Mouse (Mus musculus) heart, postnatal 4 days (tissue): ENCODE data around the gene Riiad1. TPM values are rescaled to one million over a fixed set of nuclear protein-coding genes. Genes with fewer than 3 reads are reported as not detected.

Source experiments
- DNase-seq: peaks from one replicate; pipeline ENCODE4 v3.0.0; 2021
- total RNA-seq, 2 experiments: library from RNA; stranded (reverse); gene quantifications; 2 replicates each; pipeline ENCODE4 v1.2.3; 2021

The Riiad1 gene
- 1 to 10 TPM; 1.3 to 2.5 TPM for total RNA-seq

GRCm38 (mm10) chr3:94480291-94480884 lies at the start of gene Riiad1:
Gene Riiad1 (minus strand): TSS chr3:94480341.
- no peak for DNase-seq

- DNase-seq: no peak
These were observed 46.6 kb upstream of the Riiad1 start for GRCm38 (mm10) chr3:94526731-94527130.

- DNase-seq: no peak
These were observed 26.5 kb upstream of the Riiad1 start for GRCm38 (mm10) chr3:94506664-94507063.

GRCm38 (mm10) chr3:94502243-94502642 lies 22.1 kb upstream of the Riiad1 start:
- DNase-seq: peak; percentile 26

- no peak for DNase-seq
These were observed 17.0 kb upstream of the Riiad1 start for GRCm38 (mm10) chr3:94497162-94497561.

GRCm38 (mm10) chr3:94487581-94487980 lies 7.4 kb upstream of the Riiad1 start:
- DNase-seq: no peak

- DNase-seq: no peak
These were observed 5.8 kb upstream of the Riiad1 start for GRCm38 (mm10) chr3:94485922-94486321.

- DNase-seq: peak; percentile 39
These were observed 3.8 kb upstream of the Riiad1 start for GRCm38 (mm10) chr3:94483790-94484439.

- no peak for DNase-seq
These were observed 2.7 kb upstream of the Riiad1 start for GRCm38 (mm10) chr3:94482764-94483385.

- DNase-seq: no peak
These were observed 1.3 kb upstream of the Riiad1 start for GRCm38 (mm10) chr3:94481429-94481828.

- DNase-seq: peak; percentile 36
These were observed 577 bp downstream of the Riiad1 start for GRCm38 (mm10) chr3:94479564-94479963.

- no peak for DNase-seq
These were observed 1.5 kb downstream of the Riiad1 start for GRCm38 (mm10) chr3:94478591-94479169.

- DNase-seq: peak; percentile 27
These were observed 2.1 kb downstream of the Riiad1 start, which contains the start of gene Celf3 for GRCm38 (mm10) chr3:94477981-94478422. Gene Celf3 (plus strand): TSS chr3:94478295.

- no peak for DNase-seq
These were observed 2.7 kb downstream of the Riiad1 start for GRCm38 (mm10) chr3:94477444-94477843.

GRCm38 (mm10) chr3:94476301-94477035 lies 3.7 kb downstream of the Riiad1 start:
- no peak for DNase-seq

- DNase-seq: no peak
These were observed 6.4 kb downstream of the Riiad1 start for GRCm38 (mm10) chr3:94473567-94474232.

GRCm38 (mm10) chr3:94473115-94473505 lies 7.0 kb downstream of the Riiad1 start:
- peak; percentile 15 for DNase-seq

- DNase-seq: peak; percentile 43
These were observed 7.6 kb downstream of the Riiad1 start for GRCm38 (mm10) chr3:94472447-94473114.

- DNase-seq: no peak
These were observed 11.2 kb downstream of the Riiad1 start for GRCm38 (mm10) chr3:94468931-94469330.

- no peak for DNase-seq
These were observed 14.3 kb downstream of the Riiad1 start for GRCm38 (mm10) chr3:94465632-94466430.
